Mouse (Mus musculus) spleen, postnatal 0 days (tissue): Measurements from ENCODE around the gene Mapk12. TPM values are rescaled to one million over a fixed set of nuclear protein-coding genes. Genes with fewer than 3 reads are reported as not detected.

ENCODE experiments used
- polyA plus RNA-seq: library from polyadenylated mRNA; unstranded; fragments of >200 nt; fragmentation: Nextera tagmentation; extraction: Ambion mirVana; gene quantifications from 2 replicates; pipeline ENCODE4 v1.2.1, GENCODE M21; 2015

Gene Mapk12
- polyA plus RNA-seq = 1.8 and 2.3 TPM in 2 replicates

GRCm38 (mm10) chr15:89140659-89141252, at the start of gene Mapk12:
Gene Mapk12 (minus strand): TSS chr15:89140703.

GRCm38 (mm10) chr15:89180571-89181229, 40.2 kb upstream of the Mapk12 start, which contains the start of gene Plxnb2:
Gene Plxnb2 (minus strand): TSS chr15:89180788.

GRCm38 (mm10) chr15:89149271-89150040, 9.0 kb upstream of the Mapk12 start, which contains the start of gene Mapk11:
Gene Mapk11 (minus strand): TSS chr15:89149628.

GRCm38 (mm10) chr15:89128382-89129350, 11.8 kb downstream of the Mapk12 start, which contains the start of gene Hdac10:
Gene Hdac10 (minus strand): TSS chr15:89128700.

GRCm38 (mm10) chr15:89122649-89123366, 17.7 kb downstream of the Mapk12 start, which contains the start of gene Tubgcp6:
Gene Tubgcp6 (minus strand): TSS chr15:89123112.

GRCm38 (mm10) chr15:89088607-89089247, 51.8 kb downstream of the Mapk12 start, which contains the start of gene Selenoo:
Gene Selenoo (plus strand): TSS chr15:89089084.

Other genes starting within 250 kb of the Mapk12 start
- not detected in 2 replicates for gene Ttll8, start 186.3 kb downstream of the Mapk12 start, polyA plus RNA-seq
- not detected in 2 replicates for gene Mlc1, start 161.7 kb downstream of the Mapk12 start, polyA plus RNA-seq
- not detected in 2 replicates for gene Mov10l1, start 157.8 kb downstream of the Mapk12 start, polyA plus RNA-seq
- gene Panx2, start 81.0 kb downstream of the Mapk12 start, polyA plus RNA-seq = not detected in 2 replicates
- gene Trabd, start 65.6 kb downstream of the Mapk12 start, polyA plus RNA-seq = 16.9 and 20.7 TPM in 2 replicates
- 8.0 and 9.3 TPM in 2 replicates for gene Selenoo, start 51.6 kb downstream of the Mapk12 start, polyA plus RNA-seq
- gene Tubgcp6, start 17.6 kb downstream of the Mapk12 start, polyA plus RNA-seq = 7.9 and 8.7 TPM in 2 replicates
- gene Hdac10, start 12.0 kb downstream of the Mapk12 start, polyA plus RNA-seq = 11.4 and 11.9 TPM in 2 replicates
- gene Mapk11, start 8.9 kb upstream of the Mapk12 start, polyA plus RNA-seq = 0.87 and 1.3 TPM in 2 replicates
- gene Plxnb2, start 40.1 kb upstream of the Mapk12 start, polyA plus RNA-seq = 25.8 and 35.7 TPM in 2 replicates
- 3.8 and 4.0 TPM in 2 replicates for gene Dennd6b, start 55.8 kb upstream of the Mapk12 start, polyA plus RNA-seq
- 46.2 and 46.5 TPM in 2 replicates for gene Ppp6r2, start 70.8 kb upstream of the Mapk12 start, polyA plus RNA-seq
- gene Sbf1, start 174.6 kb upstream of the Mapk12 start, polyA plus RNA-seq = 36.5 and 38.4 TPM in 2 replicates
- gene Adm2, start 182.0 kb upstream of the Mapk12 start, polyA plus RNA-seq = 0.16 TPM in 1 of 2 replicates, not detected in the other
- gene Miox, start 193.7 kb upstream of the Mapk12 start, polyA plus RNA-seq = not detected in 2 replicates
- 28.5 and 29.5 TPM in 2 replicates for gene Lmf2, start 215.0 kb upstream of the Mapk12 start, polyA plus RNA-seq
- 134 and 143 TPM in 2 replicates for gene Ncaph2, start 215.0 kb upstream of the Mapk12 start, polyA plus RNA-seq
- 4.5 and 4.6 TPM in 2 replicates for gene Sco2, start 233.1 kb upstream of the Mapk12 start, polyA plus RNA-seq
- 0.82 and 1.4 TPM in 2 replicates for gene Tymp, start 236.3 kb upstream of the Mapk12 start, polyA plus RNA-seq
- gene Odf3b, start 238.6 kb upstream of the Mapk12 start, polyA plus RNA-seq = 4.3 and 4.7 TPM in 2 replicates
- 0.04 TPM in 1 of 2 replicates, not detected in the other for gene Klhdc7b, start 244.2 kb upstream of the Mapk12 start, polyA plus RNA-seq